Mouse (Mus musculus) large intestine, adult 2 months (tissue): Measurements from ENCODE around the gene Dlgap1. TPM values are rescaled to one million over a fixed set of nuclear protein-coding genes. Genes with fewer than 3 reads are reported as not detected.

Experiments
- DNase-seq: peaks from one replicate; pipeline ENCODE4 v3.0.0-alpha.2; 2012; ENCODE audit warnings: low read depth, low spot score
- WGBS: fragments of 180-500 bp; shearing (Covaris S2); methylation state at CpG from one replicate; pipeline ENCODE4 v1.1.7; 2018; 5-methylcytosine and 5-hydroxymethylcytosine counted together
- polyA plus RNA-seq: library from polyadenylated mRNA; depleted of rRNA; stranded (reverse); fragments of >200 nt; gene quantifications from 2 replicates; pipeline ENCODE4 v1.2.3, GENCODE M21; 2012

The Dlgap1 gene
- polyA plus RNA-seq, 1 experiment, result 0.45 TPM

- 83% methylated on average over 6 of the region's 6 CpGs for WGBS
- no peak for DNase-seq
Measured at GRCm38 (mm10) chr17:70321976-70322375, 353.1 kb downstream of the Dlgap1 start.

DNA sequence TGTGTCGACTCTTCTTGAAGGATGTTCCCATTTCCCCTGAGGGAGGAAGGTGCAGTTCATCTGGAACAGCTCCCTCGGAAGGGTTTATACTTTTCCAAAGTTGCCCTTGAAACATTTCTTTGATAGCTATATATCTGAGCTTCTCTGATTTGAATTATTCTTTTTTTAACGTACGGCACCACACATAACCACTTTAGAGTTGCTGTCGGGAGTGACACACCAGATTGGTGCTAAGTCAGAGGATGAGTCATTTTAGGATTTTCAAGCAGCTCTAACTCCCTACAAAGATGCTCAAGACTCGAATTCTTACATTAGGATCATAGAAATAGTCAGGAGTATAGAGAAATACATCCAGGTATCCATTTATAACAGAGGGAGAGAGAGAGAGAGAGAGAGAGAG, 364.6 kb downstream of the Dlgap1 start:
- no peak for DNase-seq
- WGBS, result 76% methylated on average over 6 of the region's 6 CpGs

DNA sequence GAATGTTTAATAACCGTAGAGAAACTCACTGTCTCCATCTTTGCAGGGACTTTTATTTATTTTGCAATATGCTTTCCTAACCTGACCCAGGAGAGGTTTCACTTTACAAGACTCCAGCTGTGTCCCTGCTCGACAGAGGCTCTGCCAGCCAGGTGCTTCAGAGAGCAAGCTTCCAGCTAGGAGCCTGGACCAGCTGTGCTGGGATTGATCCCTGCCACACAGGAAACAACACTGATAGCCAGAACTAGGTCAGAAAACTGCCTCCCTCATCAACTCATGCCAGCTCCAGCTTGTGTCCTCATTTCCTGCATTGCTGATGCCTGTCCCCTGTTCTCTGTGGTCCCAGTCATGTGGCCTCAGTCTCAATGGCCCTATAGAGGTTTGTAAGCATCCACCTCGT, 365.3 kb downstream of the Dlgap1 start:
- 17% methylated on average over 3 of the region's 3 CpGs for WGBS
- DNase-seq, result no peak

DNA sequence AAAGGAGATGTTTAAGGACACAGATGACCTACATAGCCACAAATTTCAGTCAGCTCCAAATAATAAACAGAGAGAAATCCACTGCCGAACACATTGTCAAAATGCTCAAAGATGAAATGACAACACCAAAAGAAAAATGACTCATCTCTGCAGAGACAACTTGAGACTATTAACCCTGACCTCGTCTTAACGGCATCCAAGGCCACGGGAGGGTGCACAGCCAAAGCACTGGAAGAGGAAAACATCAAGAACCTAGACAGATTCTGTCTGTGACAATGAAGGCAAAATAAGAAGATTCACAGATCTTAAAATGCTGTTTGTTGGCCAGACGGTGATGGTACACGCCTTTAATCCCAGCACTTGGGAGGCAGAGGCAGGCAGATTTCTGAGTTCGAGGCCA, 370.9 kb downstream of the Dlgap1 start:
- 72% methylated on average over 7 of the region's 7 CpGs for WGBS

GRCm38 (mm10) chr17:70341230-70341629, 372.4 kb downstream of the Dlgap1 start:
- WGBS, result 78% methylated on average over 8 of the region's 8 CpGs
- no peak for DNase-seq

More for the DNA sequence above, 370.9 kb downstream of the Dlgap1 start:
- no peak for DNase-seq

DNA sequence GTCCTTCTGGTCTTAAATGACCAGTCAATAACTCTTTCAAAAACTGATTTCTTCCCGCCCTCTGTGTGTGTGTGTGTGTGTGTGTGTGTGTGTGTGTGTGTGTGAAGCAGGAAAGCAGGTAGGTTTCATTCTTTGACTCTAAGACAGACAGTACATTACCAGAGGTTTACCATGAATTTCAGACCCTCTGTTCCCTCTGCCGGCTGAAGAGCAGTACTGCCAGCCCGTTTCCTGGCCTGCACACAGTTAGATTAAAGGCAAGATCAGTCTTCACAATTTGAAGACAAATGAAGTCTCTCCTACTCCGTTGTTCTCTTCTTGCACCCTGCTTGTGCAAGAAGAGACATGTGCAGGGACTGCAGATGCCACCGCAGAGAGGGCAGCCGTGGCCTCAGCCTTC, 373.0 kb downstream of the Dlgap1 start:
- no peak for DNase-seq
- WGBS, result 60% methylated on average over 6 of the region's 6 CpGs

- 77% methylated on average over 4 of the region's 4 CpGs for WGBS
- DNase-seq, result no peak
Measured at GRCm38 (mm10) chr17:70347403-70347802, 378.5 kb downstream of the Dlgap1 start.

- DNase-seq, result no peak
- 58% methylated on average over 3 of the region's 3 CpGs for WGBS
Measured at GRCm38 (mm10) chr17:70363561-70363960, 394.7 kb downstream of the Dlgap1 start.

DNA sequence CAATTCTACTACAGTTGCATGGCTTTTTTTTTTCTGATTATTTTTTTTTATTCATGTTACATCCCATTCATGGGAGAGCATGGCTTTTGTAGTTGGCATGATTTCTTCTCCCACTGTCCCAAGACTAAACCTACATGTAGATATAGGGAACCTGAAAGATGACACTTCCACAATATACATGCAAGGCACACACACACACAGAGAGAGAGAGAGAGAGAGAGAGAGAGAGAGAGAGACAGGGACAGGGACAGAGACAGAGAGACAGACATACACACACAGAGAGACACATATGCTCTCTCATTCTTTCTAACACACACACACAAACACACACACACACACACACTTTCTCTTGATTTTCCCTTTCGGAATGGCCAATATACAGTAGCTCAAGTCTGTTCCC, 395.1 kb downstream of the Dlgap1 start:
- DNase-seq, result no peak
- WGBS, result 78% methylated on average over 1 of the region's 1 CpGs

- WGBS, result 53% methylated on average over 3 of the region's 3 CpGs
Measured at GRCm38 (mm10) chr17:70369124-70369523, 400.3 kb downstream of the Dlgap1 start.

GRCm38 (mm10) chr17:70377020-70377419, 408.1 kb downstream of the Dlgap1 start:
- DNase-seq, result no peak
- 68% methylated on average over 4 of the region's 4 CpGs for WGBS

More at GRCm38 (mm10) chr17:70369124-70369523, 400.3 kb downstream of the Dlgap1 start:
- no peak for DNase-seq

DNA sequence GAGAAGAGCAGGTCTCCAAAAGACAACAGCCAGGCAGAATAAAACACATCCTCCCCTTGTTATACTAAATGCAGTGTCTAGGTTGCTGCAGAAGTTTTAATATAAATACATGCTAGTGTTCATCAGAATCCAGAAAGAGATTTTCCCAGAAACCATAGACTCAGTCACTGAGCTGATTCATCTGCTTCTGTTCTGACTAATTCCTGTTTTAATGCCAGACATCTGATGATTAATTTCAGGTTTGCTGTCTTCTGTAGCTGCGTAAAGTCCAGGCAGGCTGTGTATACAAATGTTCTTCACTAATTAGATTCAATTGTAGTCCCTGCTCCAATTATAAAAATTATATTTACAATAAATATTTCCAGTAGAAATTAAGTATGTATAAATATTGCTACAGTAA, 419.6 kb downstream of the Dlgap1 start:
- WGBS, result 70% methylated on average over 1 of the region's 1 CpGs
- no peak for DNase-seq

DNA sequence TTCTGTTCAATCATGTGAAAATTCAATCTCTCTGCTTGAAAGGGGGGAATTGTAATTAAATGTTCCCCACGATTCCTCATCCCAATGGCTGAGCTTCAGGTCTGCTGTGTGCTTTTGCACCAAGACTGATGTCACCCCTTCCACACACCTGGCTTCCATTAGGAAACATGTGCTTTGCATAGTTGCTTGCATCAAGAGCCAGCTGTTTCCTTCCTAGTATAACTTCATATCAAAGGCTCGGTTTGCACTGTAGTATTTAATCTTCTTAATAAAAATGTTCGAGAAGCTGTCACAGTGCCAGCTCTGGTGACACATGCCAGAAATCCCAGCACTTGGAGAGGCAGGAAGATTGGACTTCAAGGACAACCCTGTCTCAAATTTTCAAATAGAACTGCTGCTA, 428.3 kb downstream of the Dlgap1 start:
- no peak for DNase-seq
- WGBS, result 11% methylated on average over 3 of the region's 3 CpGs

DNA sequence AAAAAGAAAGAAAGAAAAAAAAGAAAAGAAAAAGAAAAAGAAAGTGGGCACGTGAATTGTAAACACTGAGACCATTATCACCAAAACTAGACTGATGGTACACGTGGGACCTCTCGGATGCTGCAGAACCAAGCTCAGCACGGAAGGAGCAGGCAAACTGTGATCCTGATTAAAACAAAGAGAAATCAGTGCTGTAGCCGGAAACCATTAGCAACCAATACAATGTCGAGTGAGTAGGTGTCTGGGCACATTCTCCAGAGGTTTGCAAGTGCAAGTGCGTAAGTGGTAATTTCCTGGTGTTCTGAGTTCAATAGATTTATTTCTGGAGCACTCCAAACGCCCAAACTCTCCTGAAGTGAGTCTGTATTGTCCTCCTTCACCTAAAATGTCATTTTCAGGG, 428.8 kb downstream of the Dlgap1 start:
- 62% methylated on average over 8 of the region's 8 CpGs for WGBS
- no peak for DNase-seq

- peak; percentile 8 for DNase-seq
- 20% methylated on average over 2 of the region's 2 CpGs for WGBS
Measured at GRCm38 (mm10) chr17:70401909-70402308, 433.0 kb downstream of the Dlgap1 start.

- no peak for DNase-seq
- 73% methylated on average over 10 of the region's 10 CpGs for WGBS
Measured at GRCm38 (mm10) chr17:70403750-70404149, 434.9 kb downstream of the Dlgap1 start.

DNA sequence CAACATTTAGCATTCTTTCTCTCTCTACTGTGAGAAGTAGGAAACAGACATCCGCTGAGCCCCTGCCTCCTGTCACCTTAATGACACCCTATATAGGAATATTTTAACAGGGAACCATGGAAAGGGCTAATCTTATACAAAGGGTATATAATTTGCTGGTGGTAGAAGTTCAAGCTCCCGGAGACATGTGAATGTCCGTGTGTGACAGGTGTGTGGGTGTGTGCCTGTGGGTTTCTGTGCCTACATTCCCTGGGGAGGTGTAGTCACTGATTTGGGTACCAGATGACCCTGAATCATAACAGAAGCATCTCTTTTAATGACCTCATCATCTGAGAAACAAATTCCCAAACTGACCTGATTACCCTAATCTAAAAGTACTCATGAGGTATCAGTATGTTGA, 445.3 kb downstream of the Dlgap1 start:
- 87% methylated on average over 3 of the region's 3 CpGs for WGBS
- DNase-seq, result no peak

- DNase-seq, result no peak
- WGBS, result 54% methylated on average over 9 of the region's 9 CpGs
Measured at GRCm38 (mm10) chr17:70427866-70428265, 459.0 kb downstream of the Dlgap1 start.

GRCm38 (mm10) chr17:70429746-70430451, 461.0 kb downstream of the Dlgap1 start:
- peak; percentile 11 for DNase-seq
- WGBS, result 16% methylated on average over 17 of the region's 17 CpGs

GRCm38 (mm10) chr17:70430452-70430787, 461.5 kb downstream of the Dlgap1 start:
- no peak for DNase-seq
- 17% methylated on average over 5 of the region's 5 CpGs for WGBS

- WGBS, result 70% methylated on average over 5 of the region's 5 CpGs
- DNase-seq, result no peak
Measured at GRCm38 (mm10) chr17:70432834-70433233, 464.0 kb downstream of the Dlgap1 start.

- WGBS, result 79% methylated on average over 6 of the region's 6 CpGs
Measured at GRCm38 (mm10) chr17:70434549-70434948, 465.7 kb downstream of the Dlgap1 start.

More at GRCm38 (mm10) chr17:70434549-70434948, 465.7 kb downstream of the Dlgap1 start:
- DNase-seq, result no peak
